Mouse (Mus musculus) layer of hippocampus, postnatal 14 days (tissue): ENCODE data around the gene Hnrnpa2b1. TPM values are rescaled to one million over a fixed set of nuclear protein-coding genes. Genes with fewer than 3 reads are reported as not detected.
"Not testable (repeated sequence)": the region's sequence is repeated elsewhere in the genome, so short reads cannot be mapped to it uniquely, and the experiment has no call there.

Source experiments
- DNase-seq, 2 experiments: peaks; one replicate each; pipeline ENCODE4 v3.0.0; 2021 to 2022; ENCODE audit warnings: low spot score in 2 of 2, mixed read lengths in 1 of 2
- long read RNA-seq, 2 experiments: library from polyadenylated mRNA; stranded (forward); transcript quantifications; one replicate each; pipeline ENCODE4 v2.0.0; 2021
- total RNA-seq, 2 experiments: library from RNA; stranded (reverse); gene quantifications; 2 replicates each; pipeline ENCODE4 v1.2.3; 2021

Hnrnpa2b1 gene
- total RNA-seq, result 100 to 1,000 TPM; 544 to 550 TPM
- long read RNA-seq, experiment 1, transcript Hnrnpa2b1-203 (12 exons, 1,728 nt), result minor isoform, 7 of 427 reads
- long read RNA-seq, experiment 1, transcript Hnrnpa2b1-202 (12 exons, 1,662 nt), result minor isoform, 10 of 427 reads
- long read RNA-seq, experiment 1, transcript Hnrnpa2b1-210 (10 exons, 1,518 nt), result minor isoform, 14 of 427 reads
- long read RNA-seq, experiment 1, transcript Hnrnpa2b1-204 (11 exons, 1,638 nt), result major isoform, 125 of 427 reads
- long read RNA-seq, experiment 1, partial matches to known transcripts, result 150 of 427 reads
- long read RNA-seq, experiment 1, other reads (novel, unspliced or antisense), result 118 of 427 reads
- long read RNA-seq, experiment 2, transcript Hnrnpa2b1-204 (11 exons, 1,638 nt), result major isoform, 164 of 872 reads
- long read RNA-seq, experiment 2, transcript Hnrnpa2b1-203 (12 exons, 1,728 nt), result minor isoform, 13 of 872 reads
- long read RNA-seq, experiment 2, transcript Hnrnpa2b1-210 (10 exons, 1,518 nt), result minor isoform, 15 of 872 reads
- long read RNA-seq, experiment 2, transcript Hnrnpa2b1-202 (12 exons, 1,662 nt), result minor isoform, 8 of 872 reads
- long read RNA-seq, experiment 2, partial matches to known transcripts, result 627 of 872 reads
- long read RNA-seq, experiment 2, other reads (novel, unspliced or antisense), result 42 of 872 reads

DNA sequence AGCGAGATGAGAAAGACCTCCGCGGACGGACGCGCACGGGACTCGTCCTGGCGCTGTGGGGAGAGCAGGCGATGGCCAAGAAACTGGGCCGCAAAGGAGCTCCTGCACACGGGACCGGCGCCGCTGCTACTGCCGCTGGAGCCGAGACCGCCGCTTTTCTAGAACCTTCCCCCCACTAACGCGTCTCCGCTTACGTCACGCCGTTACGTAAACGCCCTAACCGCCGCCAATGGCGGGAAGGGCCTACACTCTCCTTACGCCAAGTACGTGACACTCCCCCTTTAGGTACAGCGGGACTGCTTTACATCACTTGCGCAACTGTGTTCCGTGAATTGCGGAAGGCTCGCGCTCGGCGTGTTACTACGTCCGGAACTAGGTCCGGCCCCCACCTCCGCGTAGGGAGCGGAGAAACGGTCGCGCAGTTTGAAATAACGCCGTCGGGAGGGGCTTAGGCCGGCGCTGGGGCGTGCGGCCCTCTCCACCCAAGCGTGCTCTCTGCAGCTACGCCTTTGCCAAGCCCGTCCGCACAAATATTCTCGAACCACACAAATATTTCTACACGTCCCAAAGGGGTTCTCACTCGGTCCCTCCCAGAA is at the start of gene Hnrnpa2b1:
TSS of gene Hnrnpa2b1 (minus strand) at position 180 of the 596 bp plus-strand sequence.
- DNase-seq, result peak; percentile 99 to 100

DNA sequence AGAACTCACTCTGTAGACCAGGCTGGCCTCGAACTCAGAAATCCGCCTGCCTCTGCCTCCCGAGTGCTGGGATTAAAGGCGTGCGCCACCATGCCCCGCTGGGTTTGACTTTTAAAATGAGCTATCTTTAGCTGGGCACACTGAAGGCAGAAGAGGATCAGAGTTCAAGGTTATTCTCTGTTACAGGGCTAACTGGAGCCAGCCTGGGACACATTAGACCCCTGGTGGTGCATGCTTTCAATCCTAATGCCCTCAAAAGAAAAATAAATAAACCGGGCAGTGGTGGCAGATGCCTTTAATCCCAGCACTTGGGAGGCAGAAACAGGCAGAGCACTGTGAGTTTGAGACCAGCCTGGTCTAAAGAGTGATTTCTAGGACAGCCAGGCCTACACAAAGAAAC is 45.2 kb upstream of the Hnrnpa2b1 start:
- no peak for DNase-seq

DNA sequence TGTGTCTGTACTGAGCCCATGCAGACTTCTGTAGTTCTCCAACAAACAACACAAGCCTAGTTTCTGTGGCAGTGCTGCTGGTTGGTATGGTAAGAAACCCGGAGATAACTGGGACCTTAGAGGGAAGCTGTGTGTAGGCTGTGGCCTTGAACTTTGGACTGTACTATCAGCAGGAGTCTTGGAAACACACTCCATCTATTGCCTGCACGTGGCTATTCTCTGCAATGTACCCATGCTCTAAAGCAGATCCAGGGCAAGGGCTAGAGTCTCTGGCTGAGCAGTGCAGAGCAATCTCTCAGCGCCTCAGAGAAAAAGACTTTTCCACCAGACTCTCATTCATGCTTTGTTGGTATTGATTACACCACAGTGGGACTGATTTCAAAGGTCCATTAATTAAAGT is 44.1 kb upstream of the Hnrnpa2b1 start:
- DNase-seq, result no peak

DNA sequence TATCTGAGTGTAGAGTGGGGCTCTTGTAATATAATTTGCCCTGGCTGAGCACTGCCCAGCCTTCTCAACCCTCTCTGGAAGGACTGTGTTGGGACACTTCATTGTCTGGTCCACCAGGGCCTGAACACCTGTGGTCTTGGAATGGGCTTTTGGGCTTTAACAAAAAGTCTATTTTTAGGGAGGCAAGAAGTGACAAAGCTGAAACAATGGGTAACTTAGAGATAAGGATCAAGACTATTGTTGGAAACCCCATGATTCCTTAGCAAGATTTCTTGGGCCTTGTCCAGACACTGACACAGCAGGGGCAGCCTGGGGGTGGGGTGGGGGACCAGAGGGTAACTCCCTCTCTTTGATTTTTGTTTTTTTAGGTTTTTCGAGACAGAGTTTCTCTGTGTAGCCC is 41.3 kb upstream of the Hnrnpa2b1 start:
- no peak for DNase-seq

DNA sequence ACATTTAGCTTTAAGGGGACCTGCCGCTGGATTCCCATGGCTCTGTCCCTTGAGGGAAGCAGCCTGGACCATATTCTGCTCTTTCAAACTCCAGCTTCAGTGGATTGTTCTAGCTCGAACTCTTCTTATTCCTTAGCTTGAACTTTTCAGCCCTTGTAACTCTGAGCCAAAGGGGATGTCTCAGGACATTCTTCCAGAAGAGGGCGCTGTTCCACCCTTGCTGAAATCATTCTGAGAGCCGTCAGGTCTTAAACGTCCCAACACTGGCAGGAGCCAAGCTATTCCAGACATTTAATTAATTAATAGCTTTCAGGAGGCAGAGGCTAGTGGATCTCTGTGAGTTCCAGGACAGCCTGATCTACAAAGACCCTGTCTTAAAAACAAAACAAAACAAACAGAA is 40.4 kb upstream of the Hnrnpa2b1 start:
- no peak for DNase-seq

DNA sequence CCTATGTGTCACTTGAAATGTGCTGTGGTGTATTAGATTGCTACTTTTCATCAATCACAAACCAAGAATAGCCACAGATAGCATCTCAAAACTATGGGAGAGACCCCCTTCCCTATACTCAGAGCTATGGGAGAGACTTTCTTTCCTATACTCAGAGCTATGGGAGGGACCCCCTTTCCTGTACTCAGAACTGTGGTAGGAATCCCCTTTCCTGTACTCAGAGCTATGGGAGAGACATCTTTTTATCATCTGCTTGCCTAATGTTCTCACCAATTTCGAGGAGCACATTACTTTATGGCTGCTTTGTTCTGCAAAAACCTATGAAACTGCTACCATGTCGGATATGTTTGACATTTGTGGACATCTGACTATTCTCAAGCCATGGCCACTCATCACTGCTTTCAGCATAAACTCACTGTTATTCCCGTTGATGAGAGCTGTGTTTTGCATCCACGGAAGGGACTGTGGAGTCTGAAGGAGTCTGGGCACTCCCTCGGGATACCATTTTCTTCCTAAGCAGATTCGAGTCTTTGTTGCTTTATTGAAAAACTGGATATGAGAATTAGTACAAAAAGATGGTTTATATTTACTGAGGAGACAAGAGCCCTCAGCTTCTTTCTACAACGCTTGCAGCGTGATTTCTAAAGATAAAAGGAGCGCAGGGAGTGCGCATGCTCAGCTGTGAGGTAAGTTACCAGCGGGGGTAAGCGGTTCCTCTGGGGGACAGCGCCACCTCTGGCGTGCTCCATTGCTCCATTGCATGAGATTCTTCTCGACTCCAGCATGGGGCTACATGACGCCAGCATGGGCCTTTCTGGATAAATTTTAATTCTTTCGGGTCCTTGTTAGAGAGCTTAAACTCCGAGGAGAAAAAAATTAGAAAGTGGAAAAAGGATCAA is 39.3 kb upstream of the Hnrnpa2b1 start:
- DNase-seq, result peak; percentile 58 to 72

DNA sequence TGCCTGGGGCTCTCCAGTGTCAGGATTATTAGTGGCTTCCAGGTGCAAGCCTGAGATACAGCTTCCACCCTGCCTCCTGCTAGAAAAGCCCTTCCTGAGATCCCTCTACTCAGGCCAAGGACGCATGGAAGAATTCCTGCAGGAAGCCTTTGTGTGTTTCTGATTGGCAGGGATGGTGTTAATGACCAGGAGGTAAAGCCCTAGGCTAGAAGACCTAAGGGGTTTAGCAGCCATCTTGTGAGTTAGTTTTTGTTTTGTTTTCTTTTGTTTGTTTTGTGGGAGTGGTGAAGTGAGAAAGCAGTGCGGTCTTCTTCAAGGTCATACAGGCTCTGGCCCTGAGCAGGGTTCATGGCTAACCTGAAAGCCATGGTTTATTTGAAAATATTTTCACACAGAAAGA is 37.9 kb upstream of the Hnrnpa2b1 start:
- no peak for DNase-seq

DNA sequence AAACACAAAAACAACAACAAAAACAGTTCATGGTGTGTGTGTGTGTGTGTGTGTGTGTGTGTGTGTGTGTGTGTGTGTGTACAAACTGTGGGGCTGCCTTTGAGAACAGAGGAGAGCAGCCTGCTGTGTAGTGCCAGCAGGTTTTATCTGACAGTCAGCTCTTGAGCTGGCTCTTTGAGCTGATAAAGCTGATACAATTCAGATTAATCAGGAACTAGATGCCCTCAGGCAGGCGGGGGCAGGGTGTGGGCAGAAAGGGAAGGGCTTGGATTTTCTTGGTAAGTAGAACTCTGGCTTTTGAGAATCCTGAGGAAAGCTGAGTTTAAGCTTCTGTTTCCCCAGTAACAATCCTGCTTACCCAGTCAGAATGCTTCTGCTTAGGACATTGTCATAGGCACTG is 36.0 kb upstream of the Hnrnpa2b1 start:
- no peak for DNase-seq

DNA sequence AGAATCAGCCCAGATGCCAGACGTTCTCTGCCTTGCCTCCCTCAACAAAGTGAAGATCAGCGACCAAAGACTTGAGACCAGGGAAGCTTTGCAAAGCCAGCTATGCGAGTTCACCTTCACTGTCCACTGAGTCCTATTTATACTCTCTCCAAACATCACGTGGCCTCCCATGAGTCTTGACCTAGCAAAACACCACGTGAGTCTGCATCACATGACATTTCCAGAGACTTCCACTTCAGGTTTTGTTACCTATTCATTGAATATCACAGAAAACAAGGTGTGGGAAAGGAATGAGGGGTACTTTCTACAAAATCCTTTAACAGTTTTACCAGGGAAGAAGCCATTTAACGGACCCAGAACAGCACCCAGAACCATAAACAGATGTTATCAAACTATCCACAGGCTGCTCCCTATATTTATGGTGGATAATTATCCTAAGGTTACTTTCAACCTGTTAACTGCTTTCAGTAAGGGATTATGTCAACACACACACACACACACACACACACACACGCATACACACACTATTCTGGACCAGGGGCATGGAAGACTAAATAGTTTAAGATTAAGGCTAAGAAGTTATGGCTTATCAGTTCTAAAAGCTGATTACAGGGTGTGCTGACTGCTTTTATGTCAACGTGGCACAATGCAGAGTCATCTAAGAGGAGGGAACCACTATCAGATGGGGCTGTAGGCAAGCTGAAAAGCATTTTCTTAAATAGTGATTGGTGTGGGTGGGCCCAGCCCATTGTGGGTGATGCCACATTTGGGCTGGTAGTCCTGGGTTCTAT is 27.8 kb upstream of the Hnrnpa2b1 start:
- DNase-seq, result no peak

DNA sequence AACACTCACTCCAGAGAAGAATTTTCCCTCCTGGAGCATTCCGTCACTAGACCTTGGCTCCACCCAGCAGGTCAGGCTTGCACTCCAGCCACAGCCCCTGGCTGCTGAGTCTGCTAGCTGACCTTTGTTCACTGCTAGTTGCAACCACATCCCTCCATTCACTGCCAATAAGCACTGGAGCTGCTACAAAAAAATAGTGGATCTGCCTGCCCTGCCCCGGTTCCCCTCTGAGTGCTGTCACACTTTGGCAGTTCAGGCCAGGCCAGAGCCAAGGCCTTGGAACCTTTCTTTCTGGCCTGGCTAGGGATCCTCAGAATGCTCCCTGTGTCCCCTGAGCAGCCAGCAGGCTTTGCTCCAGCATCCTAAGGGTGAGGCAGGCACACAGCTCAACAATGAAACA is 20.1 kb upstream of the Hnrnpa2b1 start:
- DNase-seq, result no peak

DNA sequence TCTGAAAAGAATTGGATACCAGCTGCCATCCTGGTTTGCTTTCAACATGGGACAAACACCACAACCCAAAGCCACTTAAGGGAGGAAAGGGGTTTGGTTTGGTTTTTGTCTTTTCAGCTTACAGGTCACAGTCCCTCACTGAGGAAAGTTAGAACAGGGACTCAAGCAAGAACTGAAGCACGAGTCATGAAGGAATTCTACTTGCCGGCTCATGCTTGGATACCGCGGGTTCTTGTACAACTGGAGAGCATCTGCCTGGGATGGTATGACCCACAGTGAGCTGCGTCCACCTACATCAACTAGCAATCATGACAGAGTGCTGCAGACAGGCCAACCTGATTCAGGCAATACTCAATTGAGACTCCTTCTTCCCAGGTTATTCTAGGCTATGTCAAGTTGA is 17.0 kb upstream of the Hnrnpa2b1 start:
- DNase-seq, result no peak

DNA sequence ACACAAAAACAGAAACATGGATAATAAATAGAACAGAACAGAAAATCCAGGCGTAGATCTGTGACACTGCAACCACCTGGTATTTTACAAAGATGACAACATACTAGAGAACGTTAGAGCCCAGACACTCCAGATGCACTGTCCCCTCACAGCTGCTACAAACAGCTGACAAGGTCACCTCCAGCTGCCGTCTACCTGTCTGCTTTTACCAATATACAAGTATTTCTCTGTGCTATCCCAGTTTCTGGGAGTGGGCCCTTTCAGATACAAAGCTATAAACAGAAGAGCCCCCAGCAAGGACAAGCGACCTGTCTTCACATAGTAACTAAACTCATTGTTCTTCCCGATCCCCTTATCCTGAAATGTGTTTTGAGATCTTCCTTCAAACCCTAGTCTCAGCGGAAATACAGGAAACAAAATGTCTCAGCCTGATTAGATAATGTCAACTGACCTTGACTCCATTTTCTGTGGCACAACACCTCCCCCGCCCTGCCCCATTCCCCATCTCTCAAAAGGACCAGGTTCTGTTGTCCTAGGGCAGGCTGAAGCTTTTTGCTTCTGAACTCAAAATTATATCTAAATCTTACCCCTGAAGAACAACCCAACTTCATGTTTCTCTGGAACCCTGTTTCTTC is 16.5 kb upstream of the Hnrnpa2b1 start:
- no peak for DNase-seq

DNA sequence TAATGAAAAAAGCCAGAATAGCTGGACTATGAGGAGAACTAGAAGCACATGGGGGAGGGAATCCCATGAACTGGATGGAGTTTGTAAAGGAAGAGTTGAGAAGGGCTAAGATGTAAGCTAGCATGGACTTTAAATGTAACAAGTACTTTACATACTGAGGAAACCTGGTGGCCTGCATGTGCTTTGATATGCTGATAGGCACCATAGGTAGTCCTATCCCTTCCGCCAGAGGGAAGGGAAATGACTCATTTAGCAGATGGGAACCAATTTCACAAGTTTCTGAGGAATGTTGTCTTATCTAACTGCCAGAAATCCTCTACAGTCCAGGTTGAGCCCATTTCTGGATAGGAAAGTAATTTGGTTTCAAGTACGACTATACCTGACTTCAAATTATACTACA is 16.0 kb upstream of the Hnrnpa2b1 start:
- no peak for DNase-seq

DNA sequence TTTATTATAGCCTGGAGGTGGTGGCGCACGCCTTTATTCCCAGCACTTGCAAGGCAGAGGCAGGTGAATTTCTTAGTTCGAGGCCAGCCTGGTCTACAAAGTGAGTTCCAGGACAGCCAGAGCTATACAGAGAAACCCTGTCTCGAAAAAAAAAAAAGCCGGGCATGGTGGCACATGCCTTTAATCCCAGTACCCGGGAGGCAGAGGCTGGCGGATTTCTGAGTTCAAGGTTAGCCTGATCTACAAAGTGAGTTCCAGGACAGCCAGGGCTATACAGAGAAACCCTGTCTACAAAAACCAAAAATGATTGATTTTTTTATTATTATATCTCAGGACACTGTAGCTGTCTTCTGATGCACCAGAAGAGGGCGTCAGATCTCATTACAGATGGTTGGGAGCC is 14.9 kb upstream of the Hnrnpa2b1 start:
- DNase-seq, result not testable (repeated sequence)

DNA sequence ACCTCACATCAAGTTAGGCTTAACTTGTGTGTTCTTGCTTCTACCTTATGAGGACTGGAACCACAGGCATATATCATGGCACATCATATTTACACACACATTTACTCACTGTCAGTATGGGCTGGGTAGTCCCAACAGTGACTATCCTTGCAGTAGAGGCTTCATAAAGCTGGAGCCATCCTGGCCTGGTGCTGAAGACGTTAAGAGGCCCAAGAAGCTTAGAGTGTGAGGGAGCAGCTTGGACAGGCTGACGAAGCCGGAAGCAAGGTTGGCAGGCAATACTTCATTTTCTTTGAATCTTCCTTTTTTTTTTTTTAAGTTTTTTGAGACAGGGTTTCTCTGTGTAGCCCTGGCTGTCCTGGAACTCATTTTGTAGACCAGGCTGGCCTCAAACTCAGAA is 14.2 kb upstream of the Hnrnpa2b1 start:
- DNase-seq, result no peak

DNA sequence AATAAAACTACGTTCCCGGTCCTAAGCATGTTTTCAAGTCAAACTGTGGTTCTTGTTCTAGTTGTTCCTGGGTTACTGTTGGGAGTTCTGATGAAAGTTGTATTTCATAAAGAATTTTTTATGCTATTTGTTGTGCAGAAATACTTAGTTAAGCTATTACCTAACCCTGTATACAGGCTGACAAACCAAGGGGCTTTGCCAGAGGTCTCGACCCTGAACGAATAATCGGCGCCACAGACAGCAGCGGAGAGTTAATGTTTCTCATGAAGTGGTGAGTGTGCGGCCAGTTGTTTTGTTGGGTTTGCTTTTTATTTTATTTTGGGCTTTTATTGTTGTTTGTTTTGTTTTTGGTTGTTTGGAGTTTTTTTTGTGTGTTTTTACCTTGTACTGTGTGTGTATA is 11.9 kb upstream of the Hnrnpa2b1 start:
- no peak for DNase-seq

DNA sequence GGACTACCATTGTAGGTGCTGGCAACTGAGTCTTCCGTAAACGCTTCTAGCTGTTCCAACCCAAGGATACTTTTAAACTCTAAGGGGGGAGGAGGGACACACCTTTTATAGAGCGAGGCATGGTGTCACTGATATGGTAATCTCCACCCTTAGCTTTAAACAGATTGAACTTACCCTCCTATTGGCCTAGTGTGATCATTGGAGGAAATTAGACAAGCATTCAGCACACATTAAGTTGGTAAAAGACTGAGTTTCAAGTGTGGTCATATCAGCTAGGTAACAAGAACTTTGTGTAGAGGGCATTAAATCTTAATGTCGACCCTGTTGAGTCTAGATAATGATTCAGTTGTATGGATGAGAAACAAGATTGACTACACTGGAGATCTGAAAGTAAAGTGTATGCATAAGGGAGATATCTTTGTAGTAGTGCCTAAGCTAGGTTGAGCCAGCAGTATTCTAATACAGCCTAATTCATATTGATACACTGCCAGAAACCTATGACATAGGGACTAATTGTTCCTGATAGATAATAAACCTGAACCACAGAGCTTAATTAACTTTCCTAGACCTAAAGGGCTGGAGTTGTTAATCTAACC is 9.5 kb upstream of the Hnrnpa2b1 start:
- DNase-seq, result no peak

DNA sequence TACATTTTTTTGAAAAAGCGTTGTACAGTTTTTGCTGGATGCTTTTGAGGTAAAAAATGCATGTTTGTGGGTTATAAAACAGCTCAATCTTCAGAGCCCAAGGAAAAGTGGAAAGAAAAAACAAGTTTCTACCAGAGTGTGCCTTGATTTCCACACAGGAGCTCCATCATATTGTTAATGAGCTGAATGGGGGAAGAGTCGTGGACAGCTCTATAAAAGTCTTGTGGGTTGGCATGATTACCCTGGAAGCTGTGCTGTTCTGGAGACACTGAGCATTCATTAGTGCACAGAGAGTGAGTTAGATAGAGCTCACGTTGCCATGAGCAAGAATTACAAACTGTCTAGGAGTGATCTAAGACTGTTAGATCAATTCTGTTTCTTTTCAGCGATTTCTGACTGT is 2.5 kb upstream of the Hnrnpa2b1 start:
- DNase-seq, result no peak

DNA sequence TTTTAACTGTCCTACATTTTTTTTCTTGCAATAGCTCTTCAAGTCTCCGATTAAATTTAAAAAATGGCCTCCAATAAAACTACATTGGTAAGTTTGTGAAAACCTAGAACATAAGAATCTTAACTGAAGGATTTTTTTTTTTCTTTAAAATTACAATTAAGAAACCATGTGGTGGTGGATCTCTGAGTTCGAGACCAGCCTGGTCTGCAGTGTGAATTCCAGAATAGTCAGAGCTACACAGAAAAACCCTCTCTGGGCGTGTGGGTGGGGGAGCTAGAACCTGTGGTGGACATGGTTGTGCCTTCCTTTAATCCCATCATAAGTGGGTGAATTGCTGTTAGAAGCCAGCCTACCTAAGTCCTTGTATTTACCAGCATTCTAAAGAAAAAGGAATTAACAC is 2.1 kb upstream of the Hnrnpa2b1 start:
- no peak for DNase-seq

DNA sequence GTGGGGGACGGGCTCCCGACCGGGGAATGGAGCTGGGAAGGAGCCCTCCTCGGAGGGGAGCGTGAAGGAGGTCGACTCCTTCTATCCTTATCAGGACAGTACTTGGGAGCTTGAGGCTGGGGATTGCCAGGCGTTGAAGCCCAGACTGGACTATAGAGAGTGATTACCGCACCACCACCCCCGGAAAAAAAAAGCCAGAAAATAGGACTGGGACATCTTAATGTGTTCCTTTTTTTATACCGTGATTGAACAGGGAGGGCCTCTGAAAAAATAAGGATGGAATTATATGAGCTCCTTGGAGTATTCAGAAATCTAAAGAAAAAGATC is 1.4 kb upstream of the Hnrnpa2b1 start:
- DNase-seq, result no peak
